Mouse (Mus musculus): ENCODE results near the gene Zfp541. TPM values are rescaled to one million over a fixed set of nuclear protein-coding genes. Genes with fewer than 3 reads are reported as not detected.
A peak's percentile ranks its signal among the peaks of the same experiment; 100 is the strongest.

Gene Zfp541
- polyA plus RNA-seq, 1 experiment from 2014 or later: not detected

GRCm38 (mm10) chr7:16024603-16025222 lies 36.9 kb upstream of the Zfp541 start:
- peak; percentile 80 for DNase-seq (ENCODE audit: low spot score, missing footprints)
- no peak overlapping the region for H3K27ac ChIP-seq (ENCODE audit: low read depth, low read length)
- no peak overlapping the region for H3K4me2 ChIP-seq
- 91% methylated on average over 8 of the region's 8 CpGs for WGBS
- H3K27me3 ChIP-seq (ENCODE audit: control insufficient read depth, insufficient read depth, low read length): no peaks in the 10 kb centered on the region
- no peak overlapping the region for H3K4me3 ChIP-seq (ENCODE audit: low read depth, low read length)
- no peaks in the 10 kb centered on the region for H3K9me3 ChIP-seq (ENCODE audit: control insufficient read depth, low read length)
- H3K4me1 ChIP-seq (ENCODE audit: control insufficient read depth, insufficient read depth, low read length): no peaks in the 10 kb centered on the region
- ATAC-seq (ENCODE audit: low FRiP score): no peak
- H3K9ac ChIP-seq (ENCODE audit: low read length): no peak overlapping the region
- H3K36me3 ChIP-seq (ENCODE audit: control insufficient read depth, insufficient read depth, low read length): no peaks in the 10 kb centered on the region

- WGBS: 93% methylated on average over 6 of the region's 6 CpGs
- H3K4me1 ChIP-seq (ENCODE audit: control insufficient read depth, insufficient read depth, low read length): no peaks in the 10 kb centered on the region
- 0 out of 2 replicates have a peak, but pooled peaks cover 2% of the 10 kb centered on the region for H3K36me3 ChIP-seq (ENCODE audit: control insufficient read depth, insufficient read depth, low read length)
- H3K9me3 ChIP-seq (ENCODE audit: control insufficient read depth, low read length): no peaks in the 10 kb centered on the region
- no peak overlapping the region for H3K9ac ChIP-seq (ENCODE audit: low read length)
- ATAC-seq (ENCODE audit: low FRiP score) (no peak), DNase-seq (ENCODE audit: low spot score, missing footprints) (peak; percentile 54)
- H3K27me3 ChIP-seq (ENCODE audit: control insufficient read depth, insufficient read depth, low read length): no peaks in the 10 kb centered on the region
- no peak overlapping the region for H3K4me3 ChIP-seq (ENCODE audit: low read depth, low read length)
- no peak overlapping the region for H3K4me2 ChIP-seq
- no peak overlapping the region for H3K27ac ChIP-seq (ENCODE audit: low read depth, low read length)
Measured at GRCm38 (mm10) chr7:16028102-16028927, 33.3 kb upstream of the Zfp541 start.

- no peaks in the 10 kb centered on the region for H3K9me3 ChIP-seq (ENCODE audit: control insufficient read depth, low read length)
- no peak overlapping the region for H3K4me2 ChIP-seq
- H3K4me3 ChIP-seq (ENCODE audit: low read depth, low read length): no peak overlapping the region
- H3K9ac ChIP-seq (ENCODE audit: low read length): no peak overlapping the region
- H3K27me3 ChIP-seq (ENCODE audit: control insufficient read depth, insufficient read depth, low read length): no peaks in the 10 kb centered on the region
- H3K36me3 ChIP-seq (ENCODE audit: control insufficient read depth, insufficient read depth, low read length): 0 out of 2 replicates have a peak, but pooled peaks cover 2% of the 10 kb centered on the region
- H3K27ac ChIP-seq (ENCODE audit: low read depth, low read length): no peak overlapping the region
- ATAC-seq (ENCODE audit: low FRiP score) (no peak), DNase-seq (ENCODE audit: low spot score, missing footprints) (no peak)
- 93% methylated on average over 4 of the region's 4 CpGs for WGBS
- H3K4me1 ChIP-seq (ENCODE audit: control insufficient read depth, insufficient read depth, low read length): no peaks in the 10 kb centered on the region
Measured at GRCm38 (mm10) chr7:16031072-16031471, 30.5 kb upstream of the Zfp541 start.

GRCm38 (mm10) chr7:16033059-16033458 lies 28.6 kb upstream of the Zfp541 start:
- H3K9me3 ChIP-seq (ENCODE audit: control insufficient read depth, low read length): no peaks in the 10 kb centered on the region

GRCm38 (mm10) chr7:16033580-16034461 lies 27.8 kb upstream of the Zfp541 start:
- Histone ChIP-seq H3K27ac (ENCODE audit: low read depth, low read length) (no peak overlapping the region), H3K36me3 (ENCODE audit: control insufficient read depth, insufficient read depth, low read length) (0 out of 2 replicates have a peak, but pooled peaks cover 2% of the 10 kb centered on the region), H3K9me3 (ENCODE audit: control insufficient read depth, low read length) (no peaks in the 10 kb centered on the region), H3K4me2 (no peak overlapping the region), H3K4me3 (ENCODE audit: low read depth, low read length) (no peak overlapping the region), H3K27me3 (ENCODE audit: control insufficient read depth, insufficient read depth, low read length) (no peaks in the 10 kb centered on the region), H3K4me1 (ENCODE audit: control insufficient read depth, insufficient read depth, low read length) (no peaks in the 10 kb centered on the region), H3K9ac (ENCODE audit: low read length) (no peak overlapping the region)
- ATAC-seq (ENCODE audit: low FRiP score) (no peak), DNase-seq (ENCODE audit: low spot score, missing footprints) (peak; percentile 51)
- 97% methylated on average over 8 of the region's 8 CpGs for WGBS

More at GRCm38 (mm10) chr7:16033059-16033458, 28.6 kb upstream of the Zfp541 start:
- no peaks in the 10 kb centered on the region for H3K27me3 ChIP-seq (ENCODE audit: control insufficient read depth, insufficient read depth, low read length)
- WGBS: 93% methylated on average over 1 of the region's 1 CpGs
- no peak overlapping the region for H3K27ac ChIP-seq (ENCODE audit: low read depth, low read length)
- no peak overlapping the region for H3K4me3 ChIP-seq (ENCODE audit: low read depth, low read length)
- DNase-seq (ENCODE audit: low spot score, missing footprints): peak; percentile 37
- H3K9ac ChIP-seq (ENCODE audit: low read length): no peak overlapping the region
- no peak overlapping the region for H3K4me2 ChIP-seq
- H3K36me3 ChIP-seq (ENCODE audit: control insufficient read depth, insufficient read depth, low read length): 0 out of 2 replicates have a peak, but pooled peaks cover 2% of the 10 kb centered on the region
- H3K4me1 ChIP-seq (ENCODE audit: control insufficient read depth, insufficient read depth, low read length): no peaks in the 10 kb centered on the region
- ATAC-seq (ENCODE audit: low FRiP score): no peak

- H3K36me3 ChIP-seq (ENCODE audit: control insufficient read depth, insufficient read depth, low read length): no peaks in the 10 kb centered on the region
- H3K4me3 ChIP-seq (ENCODE audit: low read depth, low read length): no peak overlapping the region
- H3K9ac ChIP-seq (ENCODE audit: low read length): no peak overlapping the region
- H3K27ac ChIP-seq (ENCODE audit: low read depth, low read length): no peak overlapping the region
- 96% methylated on average over 6 of the region's 6 CpGs for WGBS
- H3K9me3 ChIP-seq (ENCODE audit: control insufficient read depth, low read length): no peaks in the 10 kb centered on the region
- no peak overlapping the region for H3K4me2 ChIP-seq
- no peak for ATAC-seq (ENCODE audit: low FRiP score)
- H3K27me3 ChIP-seq (ENCODE audit: control insufficient read depth, insufficient read depth, low read length): no peaks in the 10 kb centered on the region
- DNase-seq (ENCODE audit: low spot score, missing footprints): peak; percentile 72
- H3K4me1 ChIP-seq (ENCODE audit: control insufficient read depth, insufficient read depth, low read length): no peaks in the 10 kb centered on the region
Measured at GRCm38 (mm10) chr7:16036972-16037371, 24.6 kb upstream of the Zfp541 start.

- DNase-seq (ENCODE audit: low spot score, missing footprints) (peak; percentile 62), ATAC-seq (ENCODE audit: low FRiP score) (no peak)
- Histone ChIP-seq H3K27ac (ENCODE audit: low read depth, low read length) (no peak overlapping the region), H3K9ac (ENCODE audit: low read length) (no peak overlapping the region), H3K4me1 (ENCODE audit: control insufficient read depth, insufficient read depth, low read length) (peaks cover 3% of the 10 kb centered on the region), H3K4me3 (ENCODE audit: low read depth, low read length) (no peak overlapping the region), H3K36me3 (ENCODE audit: control insufficient read depth, insufficient read depth, low read length) (no peaks in the 10 kb centered on the region), H3K4me2 (no peak overlapping the region), H3K27me3 (ENCODE audit: control insufficient read depth, insufficient read depth, low read length) (no peaks in the 10 kb centered on the region), H3K9me3 (ENCODE audit: control insufficient read depth, low read length) (no peaks in the 10 kb centered on the region)
- WGBS: 98% methylated on average over 5 of the region's 5 CpGs
Measured at GRCm38 (mm10) chr7:16039363-16039762, 22.3 kb upstream of the Zfp541 start.

- 94% methylated on average over 2 of the region's 2 CpGs for WGBS
- Histone ChIP-seq H3K9ac (ENCODE audit: low read length) (no peak overlapping the region), H3K4me1 (ENCODE audit: control insufficient read depth, insufficient read depth, low read length) (peaks cover 21% of the 10 kb centered on the region), H3K27ac (ENCODE audit: low read depth, low read length) (no peak overlapping the region), H3K4me3 (ENCODE audit: low read depth, low read length) (no peak overlapping the region), H3K9me3 (ENCODE audit: control insufficient read depth, low read length) (no peaks in the 10 kb centered on the region), H3K27me3 (ENCODE audit: control insufficient read depth, insufficient read depth, low read length) (no peaks in the 10 kb centered on the region), H3K4me2 (no peak overlapping the region), H3K36me3 (ENCODE audit: control insufficient read depth, insufficient read depth, low read length) (no peaks in the 10 kb centered on the region)
- DNase-seq (ENCODE audit: low spot score, missing footprints): no peak
- ATAC-seq (ENCODE audit: low FRiP score): no peak
Measured at GRCm38 (mm10) chr7:16041208-16041607, 20.4 kb upstream of the Zfp541 start.
